7 mouse cellular contexts compared by ENCODE assay signal in the genomic region with DNA sequence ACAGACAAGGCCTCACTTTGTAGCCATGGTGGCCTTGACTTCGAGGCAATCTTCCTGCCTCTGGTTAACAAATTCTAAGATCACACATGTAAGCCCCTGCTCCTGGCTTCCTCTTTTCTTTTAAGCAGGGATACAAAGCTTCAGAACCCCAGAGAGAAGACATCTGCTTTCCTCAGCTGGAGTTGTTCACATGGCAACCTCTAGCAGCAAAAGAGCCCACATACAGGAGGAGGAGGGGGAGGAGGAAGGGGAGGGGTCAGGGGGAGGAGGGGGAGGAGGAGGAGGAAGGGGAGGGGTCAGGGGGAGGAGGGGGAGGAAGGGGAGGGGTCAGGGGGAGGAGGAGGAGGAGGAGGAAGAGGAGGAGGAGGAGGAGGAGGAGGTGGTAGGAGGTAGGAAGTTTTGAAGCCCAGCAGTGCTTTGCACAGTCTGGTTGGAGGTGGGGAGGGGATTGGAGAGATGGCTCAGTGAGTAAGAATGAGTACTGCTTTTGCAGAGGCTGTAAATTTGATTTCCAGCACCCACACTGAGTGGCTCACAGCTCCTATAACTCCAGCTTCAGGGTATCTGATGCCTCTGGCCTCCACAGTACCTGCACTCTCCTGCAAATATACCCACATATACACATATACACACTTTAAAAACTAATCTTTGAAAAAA. TPM values are rescaled to one million over a fixed set of nuclear protein-coding genes. Genes with fewer than 3 reads are reported as not detected.
DNase-seq lines count a peak whose midpoint lies in the region; ATAC-seq and TF ChIP-seq lines count a peak whose summit lies in the region.

No protein-coding gene starts in this region.

- no peaks in the 10 kb centered on the region for H3K9me3 ChIP-seq in ES-E14 (ENCODE audit: control insufficient read depth, insufficient read depth, low read depth, low read length)
- no peaks in the 10 kb centered on the region for H3K9me3 ChIP-seq in forebrain, embryonic 14.5 days (replicated peaks; ENCODE audit: control insufficient read depth, low read length)
- no peaks in the 10 kb centered on the region for H3K9me3 ChIP-seq in liver, postnatal 0 days (ENCODE audit: low read length)
- no peaks in the 10 kb centered on the region for H3K9me3 ChIP-seq in stomach, embryonic 16.5 days (replicated peaks; ENCODE audit: control insufficient read depth, low read length)

- no peak for TF ChIP-seq CTCF in liver, postnatal 0 days (IDR thresholded peaks at IDR 0.05; ENCODE audit: low read depth)

- peak; percentile 51 for DNase-seq in A20 (ENCODE audit: low read depth, low spot score)
- DNase-seq in ES-E14 (ENCODE audit: low read depth, low spot score) = peak; percentile 38
- DNase-seq in forebrain, embryonic 14.5 days (ENCODE audit: low spot score) = peak; percentile 24
- DNase-seq in liver, postnatal 0 days = no peak
- no peak for DNase-seq in left cerebral cortex, adult 9 months (ENCODE audit: low spot score in 2 of 2)
- no peak for DNase-seq in left cerebral cortex, postnatal 36 days (ENCODE audit: low spot score in 2 of 2)

- peaks cover 0 to 5% of the 10 kb centered on the region in 2 experiments; a peak in 1 of 4 replicates for H3K4me1 ChIP-seq in ES-E14 (ENCODE audit: control insufficient read depth in 2 of 2, insufficient read depth in 2 of 2, low read length in 2 of 2, poor library complexity in 1 of 2)
- no peaks in the 10 kb centered on the region for H3K4me1 ChIP-seq in forebrain, embryonic 14.5 days (ENCODE audit: control insufficient read depth, insufficient read depth, low read length)
- H3K4me1 ChIP-seq in liver, postnatal 0 days (ENCODE audit: insufficient read depth) = no peaks in the 10 kb centered on the region
- peaks cover 8% of the 10 kb centered on the region; the same call in 1 of the 2 replicates for H3K4me1 ChIP-seq in stomach, embryonic 16.5 days (ENCODE audit: control insufficient read depth, insufficient read depth, low read length)

- 64% methylated on average over 1 of the region's 1 CpGs for WGBS in forebrain, embryonic 14.5 days
- 22% methylated on average over 1 of the region's 1 CpGs for WGBS in liver, postnatal 0 days (ENCODE audit: insufficient replicate concordance)
- 42% methylated on average over 1 of the region's 1 CpGs for WGBS in stomach, embryonic 16.5 days

- TF ChIP-seq EP300 in liver, postnatal 0 days (IDR thresholded peaks at IDR 0.05; ENCODE audit: low read depth) = no peak

- H3K36me3 ChIP-seq in ES-E14 (ENCODE audit: control insufficient read depth, insufficient read depth, low read length, poor library complexity, severe bottlenecking) = no peaks in the 10 kb centered on the region
- H3K36me3 ChIP-seq in forebrain, embryonic 14.5 days (ENCODE audit: control insufficient read depth, insufficient read depth, low read length) = no peaks in the 10 kb centered on the region
- no peaks in the 10 kb centered on the region for H3K36me3 ChIP-seq in liver, postnatal 0 days (replicated peaks; ENCODE audit: insufficient read depth, low read length)
- H3K36me3 ChIP-seq in stomach, embryonic 16.5 days (ENCODE audit: control insufficient read depth, insufficient read depth, low read length) = no peaks in the 10 kb centered on the region

- peak; percentile 48; the same call in 1 of the 2 replicates for ATAC-seq in forebrain, embryonic 14.5 days
- ATAC-seq in liver, postnatal 0 days = peak; percentile 28
- ATAC-seq in stomach, embryonic 16.5 days (ENCODE audit: insufficient read depth, low FRiP score) = peak; percentile 54

- no peaks in the 10 kb centered on the region for H3K27me3 ChIP-seq in forebrain, embryonic 14.5 days (replicated peaks; ENCODE audit: control insufficient read depth, insufficient read depth, low read length)
- H3K27me3 ChIP-seq in liver, postnatal 0 days (ENCODE audit: insufficient read depth, low read length) = no peaks in the 10 kb centered on the region
- no peaks in the 10 kb centered on the region for H3K27me3 ChIP-seq in stomach, embryonic 16.5 days (ENCODE audit: control insufficient read depth, insufficient read depth, low read length)

- no peak overlapping the region for H3K4me3 ChIP-seq in ES-E14 (ENCODE audit: insufficient read depth in 1 of 2, low read depth in 1 of 2, low read length in 2 of 2, poor library complexity in 1 of 2, severe bottlenecking in 1 of 2)
- no peak overlapping the region for H3K4me3 ChIP-seq in forebrain, embryonic 14.5 days (ENCODE audit: low read depth, low read length)
- H3K4me3 ChIP-seq in liver, postnatal 0 days (ENCODE audit: low read depth, low read length) = no peak overlapping the region
- H3K4me3 ChIP-seq in stomach, embryonic 16.5 days (replicated peaks; ENCODE audit: low read length) = no peak overlapping the region

- in situ Hi-C loops in ES-E14 (cut with MboI; ENCODE audit: low sequenced_read_pairs in 2 of 2, unreplicated experiment in 2 of 2) = no loop called here

- no peak overlapping the region for H3K9ac ChIP-seq in ES-E14 (ENCODE audit: insufficient read depth, low read depth, low read length, poor library complexity, severe bottlenecking)
- H3K9ac ChIP-seq in forebrain, embryonic 14.5 days (ENCODE audit: low read length) = no peak overlapping the region
- no peak overlapping the region for H3K9ac ChIP-seq in liver, postnatal 0 days (replicated peaks)
- peak overlapping the region; percentile 35; the same call in 1 of the 2 replicates for H3K9ac ChIP-seq in stomach, embryonic 16.5 days (ENCODE audit: low read length)

- H3K27ac ChIP-seq in ES-E14 (ENCODE audit: insufficient read depth, low read depth, low read length, poor library complexity, severe bottlenecking) = no peak overlapping the region
- no peak overlapping the region; the same call in 1 of the 2 replicates for H3K27ac ChIP-seq in forebrain, embryonic 14.5 days (ENCODE audit: low read depth, low read length)
- peak overlapping the region; percentile 31; the same call in 1 of the 2 replicates for H3K27ac ChIP-seq in liver, postnatal 0 days (ENCODE audit: low read depth)
- peak overlapping the region; percentile 77 for H3K27ac ChIP-seq in stomach, embryonic 16.5 days (ENCODE audit: low read length)

- H3K4me2 ChIP-seq in forebrain, embryonic 14.5 days (ENCODE audit: low read length) = no peak overlapping the region
- peak overlapping the region; percentile 31; the same call in 1 of the 2 replicates for H3K4me2 ChIP-seq in liver, postnatal 0 days (ENCODE audit: low read depth, low read length)
- peak overlapping the region; percentile 34 for H3K4me2 ChIP-seq in stomach, embryonic 16.5 days (ENCODE audit: low read depth, low read length)

- intact Hi-C loops in left cerebral cortex, postnatal 36 days (cut with DNase I) = no loop called here

TF ChIP-seq in ES-E14, 5 proteins besides CTCF, POLR2A, EP300 and RAD21:
- TF ChIP-seq MAFK (IDR thresholded peaks at IDR 0.05; ENCODE audit: insufficient read depth, low read depth, low read length) (no peak), CHD2 (IDR thresholded peaks at IDR 0.05; ENCODE audit: low read depth, low read length) (no peak), ZC3H11A (IDR thresholded peaks at IDR 0.05; ENCODE audit: borderline replicate concordance, low read depth, low read length) (no peak), ZNF384 (IDR thresholded peaks at IDR 0.05; ENCODE audit: low read depth, low read length) (no peak), HCFC1 (IDR thresholded peaks at IDR 0.05; ENCODE audit: borderline replicate concordance, insufficient read depth, low read length) (no peak)
TF ChIP-seq in ES-E14: peak in this region for 0.

RNA-seq across cellular contexts. Expression of gene Fkbp1a, which starts 6.2 kb away (rescaled TPM):
- total RNA-seq in ES-E14 (2012; rRNA removed) = 53.8 and 79.5 TPM in 2 replicates
- polyA plus RNA-seq in forebrain, embryonic 14.5 days (2014; fragmentation: Nextera tagmentation; extraction: Ambion mirVana) = 631 and 644 TPM in 2 replicates
- polyA plus RNA-seq in liver, postnatal 0 days (2015; fragmentation: Nextera tagmentation; extraction: Ambion mirVana) = 121 and 128 TPM in 2 replicates
- polyA plus RNA-seq in stomach, embryonic 16.5 days (2015; fragmentation: Nextera tagmentation; extraction: Ambion mirVana) = 553 and 572 TPM in 2 replicates
- 100 to 1,000 TPM; 745 to 751 TPM for total RNA-seq in left cerebral cortex, postnatal 36 days (2021)

RNA-seq across cellular contexts. Expression of gene Sdcbp2, which starts 36.3 kb away (rescaled TPM):
- 3.2 and 4.1 TPM in 2 replicates for total RNA-seq in ES-E14 (2012; rRNA removed)
- 1.2 and 1.3 TPM in 2 replicates for polyA plus RNA-seq in forebrain, embryonic 14.5 days (2014; fragmentation: Nextera tagmentation; extraction: Ambion mirVana)
- polyA plus RNA-seq in liver, postnatal 0 days (2015; fragmentation: Nextera tagmentation; extraction: Ambion mirVana) = 0.20 TPM in 2 replicates
- polyA plus RNA-seq in stomach, embryonic 16.5 days (2015; fragmentation: Nextera tagmentation; extraction: Ambion mirVana) = 25.9 and 36.2 TPM in 2 replicates
- total RNA-seq in left cerebral cortex, postnatal 36 days (2021) = 1 to 10 TPM; 1.6 to 2.3 TPM

RNA-seq across cellular contexts. Expression of gene Nsfl1c, which starts 42.1 kb away (rescaled TPM):
- 124 and 155 TPM in 2 replicates for total RNA-seq in ES-E14 (2012; rRNA removed)
- 247 and 248 TPM in 2 replicates for polyA plus RNA-seq in forebrain, embryonic 14.5 days (2014; fragmentation: Nextera tagmentation; extraction: Ambion mirVana)
- polyA plus RNA-seq in liver, postnatal 0 days (2015; fragmentation: Nextera tagmentation; extraction: Ambion mirVana) = 49.8 and 52.9 TPM in 2 replicates
- polyA plus RNA-seq in stomach, embryonic 16.5 days (2015; fragmentation: Nextera tagmentation; extraction: Ambion mirVana) = 175 and 186 TPM in 2 replicates
- total RNA-seq in left cerebral cortex, postnatal 36 days (2021) = 100 to 1,000 TPM; 139 to 150 TPM

Comparison
In these comparisons a context has a peak if more than half of its experiments do, and no peak if none do; other contexts are left out.
1. DNase-seq: peak in A20 (single experiment), ES-E14 (single experiment) and forebrain, embryonic 14.5 days (single experiment); none in liver, postnatal 0 days (single experiment), left cerebral cortex, adult 9 months (0 of 2) and left cerebral cortex, postnatal 36 days (0 of 2).
2. H3K27ac ChIP-seq: peak in liver, postnatal 0 days (single experiment) and stomach, embryonic 16.5 days (single experiment); none in ES-E14 (single experiment) and forebrain, embryonic 14.5 days (single experiment).
3. RNA of gene Sdcbp2, which starts 36.3 kb away (polyA plus RNA-seq): 25.9 to 36.2 TPM in stomach, embryonic 16.5 days; 1.2 to 1.3 TPM in forebrain, embryonic 14.5 days and 0.20 TPM in liver, postnatal 0 days; every median in the first group is over 10 times any median in the second.
4. Peak in every context shown above with its lines, with median percentiles within 50 percentile points of each other: ATAC-seq.